Mouse (Mus musculus): ENCODE data around the gene Dennd5b. TPM values are rescaled to one million over a fixed set of nuclear protein-coding genes. Genes with fewer than 3 reads are reported as not detected.
"Not testable (repeated sequence)": the region's sequence is repeated elsewhere in the genome, so short reads cannot be mapped to it uniquely, and the experiment has no call there.

The Dennd5b gene
- total and polyA plus RNA-seq, 3 experiments: 0.65 to 1.3 TPM; not detected in 1

- no peak for TF ChIP-seq NELFE (IDR thresholded peaks at IDR 0.05; ENCODE audit: low read depth, low read length)
- TF ChIP-seq POLR2A (IDR thresholded peaks at IDR 0.05; ENCODE audit: control insufficient read depth in 1 of 2, insufficient read depth in 1 of 2, low read depth in 1 of 2, low read length in 2 of 2, poor library complexity in 1 of 2): no peak
- no peak for TF ChIP-seq MXI1 (IDR thresholded peaks at IDR 0.05; ENCODE audit: low read depth, low read length)
Measured at GRCm38 (mm10) chr6:148942406-148942805, 159.1 kb downstream of the Dennd5b start (continued).

- Histone ChIP-seq H3K4me1 (ENCODE audit: control insufficient read depth in 1 of 2, insufficient read depth in 2 of 2, low read length in 2 of 2) (peaks cover 2 to 14% of the 10 kb centered on the region in 2 experiments; a peak in 2 of 4 replicates), H3K36me3 (ENCODE audit: control insufficient read depth in 1 of 2, insufficient read depth in 2 of 2, low read length in 2 of 2) (peaks cover 3 to 35% of the 10 kb centered on the region in 2 experiments; a peak in 3 of 4 replicates), H3K9me3 (replicated peaks; ENCODE audit: insufficient read depth, low read length) (no peaks in the 10 kb centered on the region), H3K9ac (ENCODE audit: control insufficient read depth, low read depth, low read length, poor library complexity, severe bottlenecking) (no peak overlapping the region), H3K4me3 (ENCODE audit: control insufficient read depth in 1 of 2, insufficient read depth in 1 of 2, low read depth in 2 of 2, low read length in 2 of 2) (no peak overlapping the region), H3K27ac (ENCODE audit: control insufficient read depth, low read depth, low read length) (no peak overlapping the region), H3K79me2 (ENCODE audit: control insufficient read depth, insufficient read depth, low read length, poor library complexity) (peaks cover 65% of the 10 kb centered on the region), H3K27me3 (ENCODE audit: control insufficient read depth in 1 of 2, insufficient read depth in 2 of 2, low read length in 2 of 2) (no peaks in the 10 kb centered on the region)
- no peak for DNase-seq (ENCODE audit: low read depth, low spot score)
- no peak for TF ChIP-seq MAZ (IDR thresholded peaks at IDR 0.05; ENCODE audit: low read depth, low read length)
- no peak for TF ChIP-seq POLR2AphosphoS5 (IDR thresholded peaks at IDR 0.05; ENCODE audit: borderline replicate concordance, low read depth, low read length)
- TF ChIP-seq KAT2A (conservative IDR thresholded peaks at IDR 0.05; ENCODE audit: low read depth, low read length): no peak
- no peak for TF ChIP-seq MAX (IDR thresholded peaks at IDR 0.05; ENCODE audit: low read length)
- no peak for TF ChIP-seq USF2 (IDR thresholded peaks at IDR 0.05; ENCODE audit: borderline replicate concordance in 1 of 2, insufficient read depth in 1 of 2, low read depth in 1 of 2, low read length in 2 of 2)
- no peak for TF ChIP-seq ZMIZ1 (IDR thresholded peaks at IDR 0.05; ENCODE audit: low read depth, low read length)
- no peak for TF ChIP-seq JUND (IDR thresholded peaks at IDR 0.05; ENCODE audit: low read depth, low read length)
- TF ChIP-seq POLR2AphosphoS2 (IDR thresholded peaks at IDR 0.05; ENCODE audit: low read length): no peak
- no peak for TF ChIP-seq SMC3 (IDR thresholded peaks at IDR 0.05; ENCODE audit: low read depth, low read length)
- TF ChIP-seq MAFK (IDR thresholded peaks at IDR 0.05; ENCODE audit: borderline replicate concordance, low read depth, low read length): no peak
- no peak for TF ChIP-seq TBP (IDR thresholded peaks at IDR 0.05; ENCODE audit: low read depth, low read length)
- no peak for TF ChIP-seq USF1 (IDR thresholded peaks at IDR 0.05; ENCODE audit: low read depth, low read length)
- no peak for TF ChIP-seq BHLHE40 (IDR thresholded peaks at IDR 0.05; ENCODE audit: borderline replicate concordance, low read depth, low read length)
- no peak for TF ChIP-seq ZKSCAN1 (IDR thresholded peaks at IDR 0.05; ENCODE audit: low read depth, low read length)
Measured at GRCm38 (mm10) chr6:148941880-148942279, 159.6 kb downstream of the Dennd5b start.

- not testable (repeated sequence) for H3K4me3 ChIP-seq (ENCODE audit: control insufficient read depth in 1 of 2, insufficient read depth in 1 of 2, low read depth in 2 of 2, low read length in 2 of 2); H3K9me3 ChIP-seq (replicated peaks; ENCODE audit: insufficient read depth, low read length); H3K9ac ChIP-seq (ENCODE audit: control insufficient read depth, low read depth, low read length, poor library complexity, severe bottlenecking); H3K27ac ChIP-seq (ENCODE audit: control insufficient read depth, low read depth, low read length); H3K27me3 ChIP-seq (ENCODE audit: control insufficient read depth in 1 of 2, insufficient read depth in 2 of 2, low read length in 2 of 2)
- peak; percentile 64 for DNase-seq (ENCODE audit: low read depth, low spot score)
- TF ChIP-seq SMC3 (IDR thresholded peaks at IDR 0.05; ENCODE audit: low read depth, low read length) (peak; percentile 21; the same call in 1 of the 2 replicates), CTCF (IDR thresholded peaks at IDR 0.05 in 2 of 3, conservative IDR thresholded peaks at IDR 0.05 in 1 of 3; ENCODE audit: control insufficient read depth in 1 of 3, insufficient read depth in 1 of 3, low read depth in 2 of 3, low read length in 3 of 3, poor library complexity in 1 of 3, severe bottlenecking in 1 of 3) (peak in 1 of 3 experiments; percentile 42; a peak in 2 of 6 replicates), SIN3A (IDR thresholded peaks at IDR 0.05; ENCODE audit: low read length) (0 out of 2 replicates have a peak, but pooled peaks have one; percentile 32), ZNF384 (IDR thresholded peaks at IDR 0.05; ENCODE audit: low read depth, low read length) (peak; percentile 94)
- H3K79me2 ChIP-seq (ENCODE audit: control insufficient read depth, insufficient read depth, low read length, poor library complexity): peaks cover 66% of the 10 kb centered on the region
- peaks cover 5 to 35% of the 10 kb centered on the region in 2 experiments for H3K36me3 ChIP-seq (ENCODE audit: control insufficient read depth in 1 of 2, insufficient read depth in 2 of 2, low read length in 2 of 2)
- H3K4me1 ChIP-seq (ENCODE audit: control insufficient read depth in 1 of 2, insufficient read depth in 2 of 2, low read length in 2 of 2): peaks cover 2 to 11% of the 10 kb centered on the region in 2 experiments; a peak in 2 of 4 replicates
Measured at GRCm38 (mm10) chr6:148940383-148940782, 161.1 kb downstream of the Dennd5b start.

Other genes with a start within 250 kb of the Dennd5b start
- 4.2 and 5.9 TPM in 2 replicates for gene Caprin2, start 205.4 kb downstream of the Dennd5b start, total RNA-seq (2012; rRNA removed)
- 1 to 10 TPM in 1 of 2 experiments, not detected in 1; 6.4 TPM for gene Caprin2, start 205.4 kb downstream of the Dennd5b start, polyA plus RNA-seq (2012; ENCODE audit: insufficient read depth in 1 of 2, insufficient read length in 2 of 2, low read depth in 1 of 2, low replicate concordance in 2 of 2, missing spikeins in 1 of 2)
- gene Sinhcaf, start 155.2 kb downstream of the Dennd5b start, total RNA-seq (2012; rRNA removed): 44.1 and 54.4 TPM in 2 replicates
- 10 to 100 TPM; 34.7 to 59.7 TPM for gene Sinhcaf, start 155.2 kb downstream of the Dennd5b start, polyA plus RNA-seq (2012; ENCODE audit: insufficient read depth in 1 of 2, insufficient read length in 2 of 2, low read depth in 1 of 2, low replicate concordance in 2 of 2, missing spikeins in 1 of 2)
- gene Gm10203, start 28.5 kb upstream of the Dennd5b start, total RNA-seq (2012; rRNA removed): not detected in 2 replicates
- not detected for gene Gm10203, start 28.5 kb upstream of the Dennd5b start, polyA plus RNA-seq (2012; ENCODE audit: insufficient read depth in 1 of 2, insufficient read length in 2 of 2, low read depth in 1 of 2, low replicate concordance in 2 of 2, missing spikeins in 1 of 2)
- gene Etfbkmt, start 38.2 kb upstream of the Dennd5b start, total RNA-seq (2012; rRNA removed): 3.4 TPM in 2 replicates
- 1 to 10 TPM in 1 of 2 experiments, not detected in 1; 5.7 TPM for gene Etfbkmt, start 38.2 kb upstream of the Dennd5b start, polyA plus RNA-seq (2012; ENCODE audit: insufficient read depth in 1 of 2, insufficient read length in 2 of 2, low read depth in 1 of 2, low replicate concordance in 2 of 2, missing spikeins in 1 of 2)
- 2.7 and 4.4 TPM in 2 replicates for gene Amn1, start 87.0 kb upstream of the Dennd5b start, total RNA-seq (2012; rRNA removed)
- 1 to 10 TPM in 1 of 2 experiments, not detected in 1; 2.7 TPM for gene Amn1, start 87.0 kb upstream of the Dennd5b start, polyA plus RNA-seq (2012; ENCODE audit: insufficient read depth in 1 of 2, insufficient read length in 2 of 2, low read depth in 1 of 2, low replicate concordance in 2 of 2, missing spikeins in 1 of 2)
- gene Resf1, start 207.7 kb upstream of the Dennd5b start, total RNA-seq (2012; rRNA removed): 12.8 and 12.9 TPM in 2 replicates
- gene Resf1, start 207.7 kb upstream of the Dennd5b start, polyA plus RNA-seq (2012; ENCODE audit: insufficient read depth in 1 of 2, insufficient read length in 2 of 2, low read depth in 1 of 2, low replicate concordance in 2 of 2, missing spikeins in 1 of 2): 100 to 1,000 TPM in 1 of 2 experiments, 10 to 100 TPM in 1; 20.4 to 103 TPM

Measured in MEL (cell line).